In genomic region chr3:97199261-97199660, GRCm38 (mm10) we compare ENCODE assay signal across 30 mouse cellular contexts. TPM values are rescaled to one million over a fixed set of nuclear protein-coding genes. Genes with fewer than 3 reads are reported as not detected.
DNase-seq lines count a peak whose midpoint lies in the region; ATAC-seq and TF ChIP-seq lines count a peak whose summit lies in the region.
"Had no signal": no experiment of that assay in that cellular context is flagged by ENCODE, and none has a peak within 500 bp of the region (broad histone marks: within the 10 kb centered on the region; RNA-seq: fewer than 3 reads in every experiment).

No protein-coding gene starts in this region.

- H3K4me2 ChIP-seq in neural tube, embryonic 13.5 days = no peak overlapping the region
- no peak overlapping the region for H3K4me2 ChIP-seq in liver, embryonic 12.5 days
- H3K4me2 ChIP-seq: embryonic facial prominence, embryonic 13.5 days; forebrain, embryonic 12.5 days; forebrain, embryonic 15.5 days; heart, embryonic 11.5 days; hindbrain, embryonic 12.5 days; hindbrain, embryonic 15.5 days had no signal

- H3K9ac ChIP-seq in neural tube, embryonic 13.5 days = no peak overlapping the region
- no peak overlapping the region for H3K9ac ChIP-seq in liver, embryonic 12.5 days
- H3K9ac ChIP-seq: embryonic facial prominence, embryonic 13.5 days; forebrain, embryonic 12.5 days; forebrain, embryonic 15.5 days; hindbrain, embryonic 12.5 days; hindbrain, embryonic 15.5 days had no signal

- no peaks in the 10 kb centered on the region for H3K27me3 ChIP-seq in neural tube, embryonic 13.5 days
- H3K27me3 ChIP-seq in liver, embryonic 12.5 days (replicated peaks) = no peaks in the 10 kb centered on the region
- H3K27me3 ChIP-seq: CH12.LX; embryonic facial prominence, embryonic 13.5 days; forebrain, embryonic 12.5 days; forebrain, embryonic 15.5 days; hindbrain, embryonic 12.5 days; hindbrain, embryonic 15.5 days; Patski had no signal

- H3K9me3 ChIP-seq in neural tube, embryonic 13.5 days = no peaks in the 10 kb centered on the region
- H3K9me3 ChIP-seq in liver, embryonic 12.5 days (replicated peaks) = no peaks in the 10 kb centered on the region
- H3K9me3 ChIP-seq: embryonic facial prominence, embryonic 10.5 days; embryonic facial prominence, embryonic 13.5 days; forebrain, embryonic 12.5 days; forebrain, embryonic 15.5 days; G1E; hindbrain, embryonic 12.5 days; hindbrain, embryonic 15.5 days had no signal

- 17% methylated on average over 4 of the region's 4 CpGs for WGBS in neural tube, embryonic 13.5 days
- 33% methylated on average over 4 of the region's 4 CpGs for WGBS in liver, embryonic 12.5 days (ENCODE audit: insufficient replicate concordance)

- peak; percentile 84 for ATAC-seq in frontal cortex, adult (ENCODE audit: low TSS enrichment)
- ATAC-seq in neural tube, embryonic 13.5 days (ENCODE audit: low read depth) = peak; percentile 51; the same call in 1 of the 2 replicates
- ATAC-seq in liver, embryonic 12.5 days = no peak
- ATAC-seq: activated CD4-positive, CD25-positive, alpha-beta regulatory T cell, adult 4 months; forebrain, embryonic 15.5 days; Patski had no signal

- no peak overlapping the region for H3K4me3 ChIP-seq in neural tube, embryonic 13.5 days
- no peak overlapping the region for H3K4me3 ChIP-seq in liver, embryonic 12.5 days
- no peak overlapping the region for H3K4me3 ChIP-seq in layer of hippocampus, adult 2 months
- H3K4me3 ChIP-seq: embryonic facial prominence, embryonic 10.5 days; embryonic facial prominence, embryonic 13.5 days; erythroblast, embryonic 14.5 days; forebrain, embryonic 12.5 days; forebrain, embryonic 15.5 days; gastrocnemius, adult 2 months; hindbrain, embryonic 12.5 days; hindbrain, embryonic 15.5 days had no signal

- H3K36me3 ChIP-seq in neural tube, embryonic 13.5 days = peaks cover 9% of the 10 kb centered on the region
- H3K36me3 ChIP-seq in liver, embryonic 12.5 days = no peaks in the 10 kb centered on the region
- H3K36me3 ChIP-seq: G1E; hindbrain, embryonic 15.5 days had no signal

- H3K27ac ChIP-seq in neural tube, embryonic 13.5 days (replicated peaks) = no peak overlapping the region
- no peak overlapping the region for H3K27ac ChIP-seq in liver, embryonic 12.5 days
- no peak overlapping the region for H3K27ac ChIP-seq in layer of hippocampus, adult 2 months
- H3K27ac ChIP-seq: embryonic facial prominence, embryonic 10.5 days; embryonic facial prominence, embryonic 13.5 days; forebrain, embryonic 12.5 days; forebrain, embryonic 15.5 days; gastrocnemius, adult 2 months; hindbrain, embryonic 12.5 days; hindbrain, embryonic 15.5 days had no signal

- peaks cover 11% of the 10 kb centered on the region for H3K4me1 ChIP-seq in neural tube, embryonic 13.5 days (replicated peaks)
- H3K4me1 ChIP-seq in liver, embryonic 12.5 days = no peaks in the 10 kb centered on the region
- H3K4me1 ChIP-seq: embryonic facial prominence, embryonic 13.5 days; forebrain, embryonic 15.5 days; hindbrain, embryonic 15.5 days had no signal

- no peak for TF ChIP-seq CTCF in layer of hippocampus, adult 2 months (conservative IDR thresholded peaks at IDR 0.05)

- no peak for DNase-seq in frontal cortex, postnatal 10 days (ENCODE audit: low spot score in 2 of 2)
- DNase-seq in neural tube, embryonic 10.5 days (ENCODE audit: extremely low spot score, low spot score) = no peak
- DNase-seq in mesoderm, embryonic 11.5 days (ENCODE audit: low read depth, low spot score) = peak; percentile 32
- DNase-seq in layer of hippocampus, adult 2 months (ENCODE audit: low spot score in 2 of 2) = no peak
- DNase-seq: adrenal gland, postnatal 10 days; adrenal gland, postnatal 36 days; B cell, adult 2 months; cerebellum, adult 11 months; cerebellum, adult 2 months; cerebellum, adult 9-11 months; cerebellum, postnatal 36 days; embryo, embryonic 11 days; gastrocnemius, adult 2 months; gastrocnemius, postnatal 14 days; heart, adult 11 months had no signal

RNA-seq across cellular contexts. Expression of gene Acp6, which starts 40.7 kb away (rescaled TPM):
- polyA plus RNA-seq in neural tube, embryonic 13.5 days (2015; fragmentation: Nextera tagmentation; extraction: Ambion mirVana) = 16.3 and 21.1 TPM in 2 replicates
- polyA plus RNA-seq in liver, embryonic 12.5 days (2016; fragmentation: Nextera tagmentation; extraction: Ambion mirVana) = 22.8 and 24.5 TPM in 2 replicates
- total RNA-seq in layer of hippocampus, adult 2 months (2021) = 10 to 100 TPM; 35.9 to 37.7 TPM
